Mouse (Mus musculus) MEL (cell line): ENCODE measurements around the gene Slc30a9. TPM values are rescaled to one million over a fixed set of nuclear protein-coding genes. Genes with fewer than 3 reads are reported as not detected.

Experiments
- polyA plus RNA-seq, 2 experiments: library from polyadenylated mRNA; stranded (reverse) in 1 of 2; unstranded in 1 of 2; fragments of >175 nt in 1 of 2; fragments of >200 nt in 1 of 2; gene quantifications; 2 replicates each; pipeline versions ENCODE4 v1.2.1 to v1.2.4; 2012; ENCODE audit warnings: low replicate concordance in 2 of 2, low read depth in 1 of 2; ENCODE audit not compliant: insufficient read length in 2 of 2, insufficient read depth in 1 of 2, missing spikeins in 1 of 2
- total RNA-seq: library from RNA; depleted of rRNA; stranded (reverse); fragments of 300-350 nt; gene quantifications from 2 replicates; pipeline ENCODE4 v1.2.3, GENCODE M21; 2012; rRNA removed

Gene Slc30a9
- total and polyA plus RNA-seq, 3 experiments: 20.2 to 284 (median 37.6) TPM

Other genes with a start within 250 kb of the Slc30a9 start
- not detected in 2 replicates for gene Phox2b, start 207.7 kb upstream of the Slc30a9 start, total RNA-seq
- not detected for gene Phox2b, start 207.7 kb upstream of the Slc30a9 start, polyA plus RNA-seq
- 71.1 and 79.3 TPM in 2 replicates for gene Tmem33, start 46.4 kb upstream of the Slc30a9 start, total RNA-seq
- 100 to 1,000 TPM in 1 of 2 experiments, 10 to 100 TPM in 1; 89.8 to 312 TPM for gene Tmem33, start 46.4 kb upstream of the Slc30a9 start, polyA plus RNA-seq
- gene Bend4, start 121.4 kb downstream of the Slc30a9 start, total RNA-seq: not detected in 2 replicates
- not detected for gene Bend4, start 121.4 kb downstream of the Slc30a9 start, polyA plus RNA-seq